Mouse (Mus musculus) heart, postnatal 0 days (tissue): Measurements from ENCODE around the gene Hsp90ab1. TPM values are rescaled to one million over a fixed set of nuclear protein-coding genes. Genes with fewer than 3 reads are reported as not detected.

Experiments
- ATAC-seq: fragments of 200-750 bp; cut with Nextera tagmentation; 2 replicates; pipeline ENCODE4 v1.8.0; 2017; ENCODE audit warnings: low read depth, moderate number of reproducible peaks, moderate library complexity; ENCODE audit not compliant: insufficient read depth
- DNase-seq: peaks from one replicate; pipeline ENCODE4 v3.0.0-alpha.2; 2016; ENCODE audit warnings: low spot score
- H3K27ac ChIP-seq: fragments of 300-500 bp; sonication (generic); 2 replicates; pipeline ENCODE4 v1.5.1; 2014; ENCODE audit warnings: low read depth, mild to moderate bottlenecking
- H3K27me3 ChIP-seq: fragments of 300-500 bp; sonication (generic); 2 replicates; pipeline ENCODE4 v1.6.1; 2014; ENCODE audit warnings: low read length, mixed read lengths; ENCODE audit not compliant: control insufficient read depth, insufficient read depth
- H3K36me3 ChIP-seq: fragments of 300-500 bp; sonication (generic); replicated peaks from 2 replicates; pipeline ENCODE4 v1.6.1; 2014; ENCODE audit warnings: low read length, mixed read lengths; ENCODE audit not compliant: control insufficient read depth, insufficient read depth
- H3K4me1 ChIP-seq: fragments of 300-500 bp; sonication (generic); 2 replicates; pipeline ENCODE4 v1.6.1; 2014; ENCODE audit warnings: antibody characterized with exemption; ENCODE audit not compliant: control insufficient read depth, insufficient read depth
- H3K4me2 ChIP-seq: fragments of 300-500 bp; sonication (generic); 2 replicates; pipeline ENCODE4 v1.6.1; 2014; ENCODE audit warnings: low read depth, mild to moderate bottlenecking, low read length, moderate library complexity
- H3K4me3 ChIP-seq: fragments of 300-500 bp; sonication (generic); 2 replicates; pipeline ENCODE4 v1.5.1; 2014; ENCODE audit warnings: low read depth, low read length
- H3K9ac ChIP-seq: fragments of 300-500 bp; sonication (generic); replicated peaks from 2 replicates; pipeline ENCODE4 v1.6.1; 2014; ENCODE audit warnings: low read depth, low read length, mixed read lengths
- H3K9me3 ChIP-seq: fragments of 300-500 bp; sonication (generic); replicated peaks from 2 replicates; pipeline ENCODE4 v1.6.1; 2016; ENCODE audit warnings: low read length; ENCODE audit not compliant: control insufficient read depth
- CTCF ChIP-seq: IDR thresholded peaks from 2 replicates; pipeline ENCODE4 v1.5.1; 2016; ENCODE audit warnings: antibody characterized with exemption, control low read depth, low read depth
- EP300 ChIP-seq: IDR thresholded peaks from 2 replicates; pipeline ENCODE4 v1.6.1; 2016; ENCODE audit warnings: antibody characterized with exemption, low read depth
- WGBS: fragments of 180-500 bp; shearing (Covaris S2); extraction: QIAGEN DNeasy Blood & Tissue Kit; methylation state at CpG from one replicate; pipeline ENCODE4 v1.1.7; 2014; 5-methylcytosine and 5-hydroxymethylcytosine counted together
- polyA plus RNA-seq: library from polyadenylated mRNA; unstranded; fragments of >200 nt; fragmentation: Nextera tagmentation; extraction: Ambion mirVana; gene quantifications from 2 replicates; pipeline ENCODE4 v1.2.1, GENCODE M21; 2015
- total RNA-seq: library from RNA; depleted of rRNA; stranded (reverse); fragments of >200 nt; gene quantifications from 2 replicates; pipeline ENCODE4 v1.2.3, GENCODE M21; 2014; ENCODE audit warnings: low replicate concordance

Hsp90ab1 gene
- total and polyA plus RNA-seq, 2 experiments from 2014 or later = 716 to 756 TPM

DNA sequence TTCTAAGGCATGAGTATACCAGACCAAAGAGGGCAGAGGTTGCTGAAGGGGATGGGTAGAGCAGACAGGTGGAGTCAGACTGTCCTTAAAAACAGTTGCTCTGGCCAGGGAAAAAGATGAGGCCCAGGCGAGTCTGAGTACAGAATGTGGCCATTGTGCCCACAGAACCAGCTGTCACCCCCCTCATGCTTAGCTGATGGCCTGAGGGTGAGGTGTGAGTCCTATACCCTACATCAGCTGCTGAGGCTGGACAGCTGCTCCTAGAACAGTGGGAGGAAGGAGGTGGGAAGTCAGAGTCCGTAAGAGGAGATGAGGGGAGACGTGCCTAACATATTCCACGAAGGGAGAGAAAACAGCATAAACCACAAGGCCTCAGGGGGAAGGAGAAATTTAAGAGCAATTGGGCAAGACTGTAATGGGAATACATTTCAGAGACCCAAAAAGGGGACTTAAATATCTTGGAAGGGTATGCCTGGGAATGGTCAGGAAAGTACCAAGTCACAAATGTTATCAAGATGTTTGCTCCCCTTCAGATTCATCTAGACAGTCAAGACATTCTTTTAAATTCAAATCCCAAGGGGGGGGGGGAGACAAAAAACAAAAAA, 43.1 kb upstream of the Hsp90ab1 start:
- DNase-seq = no peak
- Histone ChIP-seq H3K4me3 (no peak overlapping the region), H3K9ac (no peak overlapping the region), H3K4me1 (0 out of 2 replicates have a peak, but pooled peaks cover 11% of the 10 kb centered on the region), H3K4me2 (no peak overlapping the region), H3K27ac (no peak overlapping the region), H3K9me3 (no peaks in the 10 kb centered on the region), H3K27me3 (no peaks in the 10 kb centered on the region), H3K36me3 (no peaks in the 10 kb centered on the region)
- WGBS = 54% methylated on average over 4 of the region's 4 CpGs
- TF ChIP-seq EP300 (no peak), CTCF (no peak)
- ATAC-seq = no peak

- WGBS = 75% methylated on average over 7 of the region's 7 CpGs
These were observed 39.9 kb upstream of the Hsp90ab1 start for GRCm38 (mm10) chr17:45612921-45613320.

GRCm38 (mm10) chr17:45612008-45612407, 38.9 kb upstream of the Hsp90ab1 start:
- DNase-seq (no peak), ATAC-seq (no peak)
- Histone ChIP-seq H3K27ac (no peak overlapping the region), H3K27me3 (no peaks in the 10 kb centered on the region), H3K4me1 (peaks cover 10% of the 10 kb centered on the region), H3K9ac (no peak overlapping the region), H3K4me3 (no peak overlapping the region), H3K36me3 (no peaks in the 10 kb centered on the region), H3K4me2 (no peak overlapping the region), H3K9me3 (no peaks in the 10 kb centered on the region)
- WGBS = 70% methylated on average over 8 of the region's 8 CpGs
- TF ChIP-seq CTCF = no peak
- TF ChIP-seq EP300 = no peak

More at GRCm38 (mm10) chr17:45612921-45613320, 39.9 kb upstream of the Hsp90ab1 start:
- H3K36me3 ChIP-seq = no peaks in the 10 kb centered on the region
- H3K4me3 ChIP-seq = no peak overlapping the region
- no peaks in the 10 kb centered on the region for H3K9me3 ChIP-seq
- H3K27ac ChIP-seq = no peak overlapping the region
- DNase-seq (no peak), ATAC-seq (no peak)
- no peak overlapping the region for H3K4me2 ChIP-seq
- H3K4me1 ChIP-seq = peaks cover 10% of the 10 kb centered on the region
- no peaks in the 10 kb centered on the region for H3K27me3 ChIP-seq
- no peak overlapping the region for H3K9ac ChIP-seq
- no peak for TF ChIP-seq EP300
- no peak for TF ChIP-seq CTCF

DNA sequence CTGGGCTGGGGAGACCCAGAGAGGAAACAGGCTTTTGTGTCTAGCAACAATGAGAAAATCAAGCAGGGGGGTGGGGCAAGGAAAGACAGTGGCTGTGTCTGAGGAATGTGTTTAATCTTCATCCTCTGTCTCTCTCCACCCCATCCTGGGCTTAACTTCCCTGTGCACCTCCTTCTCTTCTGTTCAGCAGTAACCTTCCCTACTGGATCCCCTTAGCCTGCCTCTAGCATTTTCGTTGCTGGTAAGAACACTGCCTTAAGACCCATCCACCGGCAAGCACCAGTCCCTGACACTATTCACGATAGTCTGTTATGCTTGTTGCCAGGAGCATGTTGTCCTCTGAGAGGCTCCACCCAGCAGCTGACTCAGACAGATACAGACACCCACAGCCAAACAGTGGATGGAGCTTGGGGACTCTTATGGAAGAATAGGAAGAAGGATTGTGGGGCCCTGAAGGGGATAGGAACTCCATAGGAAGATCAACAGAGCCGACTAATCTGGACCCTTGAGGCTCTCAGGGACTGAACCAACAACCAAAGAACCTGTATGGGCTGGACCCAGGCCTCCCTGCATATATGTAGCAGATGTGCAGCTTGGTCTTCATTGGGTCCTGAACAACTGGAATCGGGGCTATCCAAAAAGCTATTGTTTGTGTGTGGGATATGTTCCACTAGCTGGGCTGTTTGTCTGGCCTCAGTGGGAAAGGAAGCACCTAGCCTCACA, 37.2 kb upstream of the Hsp90ab1 start:
- H3K4me2 ChIP-seq = peak overlapping the region; percentile 44
- H3K4me3 ChIP-seq = no peak overlapping the region
- TF ChIP-seq EP300 = no peak
- no peak for TF ChIP-seq CTCF
- DNase-seq (no peak), ATAC-seq (peak; percentile 83)
- peak overlapping the region; percentile 83 for H3K27ac ChIP-seq
- H3K36me3 ChIP-seq = no peaks in the 10 kb centered on the region
- 15% methylated on average over 5 of the region's 5 CpGs for WGBS
- H3K27me3 ChIP-seq = no peaks in the 10 kb centered on the region
- H3K9me3 ChIP-seq = no peaks in the 10 kb centered on the region
- H3K4me1 ChIP-seq = peaks cover 10% of the 10 kb centered on the region
- no peak overlapping the region for H3K9ac ChIP-seq

DNA sequence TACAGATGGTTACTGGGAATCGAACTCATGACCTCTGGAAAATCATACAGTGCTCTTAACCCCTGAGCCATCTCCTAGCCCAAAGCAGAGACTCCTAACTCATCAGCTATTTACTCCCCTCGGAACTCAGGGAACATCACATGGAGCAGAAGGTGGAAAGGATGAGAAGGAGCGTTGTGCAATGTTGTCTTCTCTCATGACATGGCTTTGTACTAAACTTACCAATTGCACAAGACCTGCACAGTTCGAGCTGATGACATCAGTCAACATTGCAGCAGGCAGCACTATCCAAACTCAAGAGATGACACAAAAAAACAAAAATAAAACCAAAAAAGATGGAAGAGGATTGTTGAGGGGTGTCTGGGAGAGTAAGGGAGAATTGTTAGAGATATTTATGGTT, 35.3 kb upstream of the Hsp90ab1 start:
- H3K27ac ChIP-seq = no peak overlapping the region
- H3K4me2 ChIP-seq = no peak overlapping the region
- DNase-seq (no peak), ATAC-seq (no peak)
- TF ChIP-seq EP300 (no peak), CTCF (no peak)
- no peak overlapping the region for H3K4me3 ChIP-seq
- H3K36me3 ChIP-seq = no peaks in the 10 kb centered on the region
- no peaks in the 10 kb centered on the region for H3K9me3 ChIP-seq
- WGBS = 86% methylated on average over 4 of the region's 4 CpGs
- peaks cover 10% of the 10 kb centered on the region for H3K4me1 ChIP-seq
- no peaks in the 10 kb centered on the region for H3K27me3 ChIP-seq
- no peak overlapping the region for H3K9ac ChIP-seq
